Mouse (Mus musculus): Measurements from ENCODE around the gene Ccnd3.

DNA sequence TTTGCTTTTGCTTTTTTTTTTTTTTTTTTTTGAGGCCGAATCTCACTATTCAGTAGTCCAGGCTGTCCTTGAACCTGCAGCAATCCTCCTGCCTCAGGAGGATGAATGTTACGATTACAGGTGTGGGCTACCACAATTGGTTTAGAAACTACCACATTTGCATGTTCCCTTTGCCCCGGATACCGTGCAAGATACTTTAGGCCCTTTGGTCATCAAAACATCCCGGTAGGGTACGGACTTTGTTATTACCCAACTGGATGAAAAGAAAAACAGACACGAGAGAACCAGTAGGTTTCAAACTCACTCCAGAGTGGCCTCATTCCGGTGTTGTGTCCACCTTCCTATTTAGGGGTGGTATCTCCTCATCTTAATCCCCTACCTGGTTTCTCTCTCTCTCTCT is 83.7 kb downstream of the Ccnd3 start:
- TF ChIP-seq POLR2A (IDR thresholded peaks at IDR 0.05; ENCODE audit: borderline replicate concordance, low read depth, low read length) (no peak), CTCF (IDR thresholded peaks at IDR 0.05; ENCODE audit: low read depth, low read length) (no peak)
